Mouse (Mus musculus): ENCODE measurements around the gene Dpm3.

GRCm38 (mm10) chr3:89277281-89278021 is 18.3 kb downstream of the Dpm3 start:
- TF ChIP-seq CTCF (IDR thresholded peaks at IDR 0.05; ENCODE audit: low read depth): no peak
- no peak for TF ChIP-seq EP300 (optimal IDR thresholded peaks at IDR 0.05)
